Mouse (Mus musculus) forebrain, embryonic 15.5 days (tissue): ENCODE results near the gene Tbcd. TPM values are rescaled to one million over a fixed set of nuclear protein-coding genes. Genes with fewer than 3 reads are reported as not detected.

Source experiments
- ATAC-seq: fragments of 200-750 bp; cut with Nextera tagmentation; replicated peaks from 2 replicates; pipeline ENCODE4 v1.8.0; 2017; ENCODE audit warnings: mild to moderate bottlenecking, moderate TSS enrichment, moderate library complexity
- H3K27ac ChIP-seq: fragments of 300-500 bp; sonication (generic); replicated peaks from 2 replicates; pipeline ENCODE4 v1.5.1; 2015; ENCODE audit warnings: mild to moderate bottlenecking, inconsistent platforms
- H3K27me3 ChIP-seq: fragments of 300-500 bp; sonication (generic); 2 replicates; pipeline ENCODE4 v1.6.1; 2015; ENCODE audit warnings: inconsistent platforms
- H3K36me3 ChIP-seq: fragments of 300-500 bp; sonication (generic); 2 replicates; pipeline ENCODE4 v1.6.1; 2015; ENCODE audit warnings: mild to moderate bottlenecking, inconsistent platforms
- H3K4me1 ChIP-seq: fragments of 300-500 bp; sonication (generic); 2 replicates; pipeline ENCODE4 v1.6.1; 2015; ENCODE audit warnings: inconsistent platforms
- H3K4me2 ChIP-seq: fragments of 300-500 bp; sonication (generic); replicated peaks from 2 replicates; pipeline ENCODE4 v1.6.1; 2015; ENCODE audit warnings: mild to moderate bottlenecking, inconsistent platforms
- H3K4me3 ChIP-seq: fragments of 300-500 bp; sonication (generic); 2 replicates; pipeline ENCODE4 v1.5.1; 2015; ENCODE audit warnings: mild to moderate bottlenecking, inconsistent platforms
- H3K9ac ChIP-seq: fragments of 300-500 bp; sonication (generic); replicated peaks from 2 replicates; pipeline ENCODE4 v1.6.1; 2015; ENCODE audit warnings: mild to moderate bottlenecking, inconsistent platforms
- H3K9me3 ChIP-seq: fragments of 300-500 bp; sonication (generic); 2 replicates; pipeline ENCODE4 v1.6.1; 2016; ENCODE audit warnings: inconsistent platforms
- WGBS: fragments of 180-500 bp; shearing (Covaris S2); methylation state at CpG from one replicate; pipeline ENCODE4 v1.1.7; 2015; ENCODE audit warnings: mixed read lengths; 5-methylcytosine and 5-hydroxymethylcytosine counted together
- polyA plus RNA-seq: library from polyadenylated mRNA; unstranded; fragments of >200 nt; fragmentation: Nextera tagmentation; extraction: Ambion mirVana; gene quantifications from 2 replicates; pipeline ENCODE4 v1.2.1, GENCODE M21; 2015

The Tbcd gene
- polyA plus RNA-seq, 1 experiment from 2014 or later = 55.2 TPM

DNA sequence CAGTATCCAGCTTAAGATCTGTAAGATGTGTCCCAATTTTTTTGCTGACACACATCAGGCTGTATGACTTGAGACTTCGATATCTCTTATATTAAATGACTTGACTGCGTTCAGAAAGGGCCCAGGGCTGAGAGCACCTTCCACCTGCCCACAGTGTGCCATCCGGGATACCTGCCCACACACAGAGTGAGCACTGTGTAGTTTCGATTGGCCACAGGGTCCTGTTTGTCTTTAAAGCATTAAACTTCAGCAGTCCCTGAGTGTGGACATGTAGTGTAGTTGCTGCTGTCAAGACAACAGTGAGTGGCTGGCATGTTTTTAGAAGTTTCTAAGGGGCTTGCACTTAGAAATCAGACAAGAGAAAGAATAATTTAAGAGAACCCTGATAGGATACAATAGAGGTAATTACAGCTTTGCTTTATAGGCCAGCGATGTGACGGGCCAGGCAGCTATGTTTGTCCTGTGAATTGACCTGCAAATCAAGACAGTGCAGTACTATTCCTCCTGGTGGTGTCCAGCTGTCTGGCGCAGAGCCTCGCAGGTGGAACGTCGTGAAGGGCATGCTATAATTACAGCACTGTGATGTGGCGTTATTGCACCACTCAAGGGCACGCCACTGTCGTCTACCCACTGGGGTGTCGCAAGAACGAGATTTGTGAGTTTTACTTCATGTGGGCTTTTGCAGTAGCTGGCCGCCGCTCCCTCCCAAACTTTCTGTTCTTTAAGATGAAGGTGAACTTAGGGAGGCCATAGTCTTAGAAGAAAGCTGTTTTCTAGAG, 66.1 kb downstream of the Tbcd start:
- Histone ChIP-seq H3K4me1 (peaks cover 6% of the 10 kb centered on the region), H3K4me3 (no peak overlapping the region), H3K4me2 (no peak overlapping the region), H3K27me3 (no peaks in the 10 kb centered on the region), H3K36me3 (no peaks in the 10 kb centered on the region), H3K9ac (no peak overlapping the region), H3K27ac (no peak overlapping the region), H3K9me3 (no peaks in the 10 kb centered on the region)
- 75% methylated on average over 17 of the region's 17 CpGs for WGBS
- ATAC-seq = no peak

- Histone ChIP-seq H3K27ac (no peak within 1 kb of the TSS), H3K36me3 (no peaks in the 10 kb centered on the region), H3K9ac (no peak within 1 kb of the TSS), H3K27me3 (no peaks in the 10 kb centered on the region), H3K4me1 (no peaks in the 10 kb centered on the region), H3K4me3 (no peak within 1 kb of the TSS), H3K4me2 (no peak within 1 kb of the TSS), H3K9me3 (no peaks in the 10 kb centered on the region)
- ATAC-seq = no peak
- WGBS = 51% methylated on average over 10 of the region's 10 CpGs
These were observed 67.4 kb downstream of the Tbcd start, which contains the start of gene Zfp750 for GRCm38 (mm10) chr11:121519131-121519530. Zfp750 (minus strand) TSS chr11:121519333.

DNA sequence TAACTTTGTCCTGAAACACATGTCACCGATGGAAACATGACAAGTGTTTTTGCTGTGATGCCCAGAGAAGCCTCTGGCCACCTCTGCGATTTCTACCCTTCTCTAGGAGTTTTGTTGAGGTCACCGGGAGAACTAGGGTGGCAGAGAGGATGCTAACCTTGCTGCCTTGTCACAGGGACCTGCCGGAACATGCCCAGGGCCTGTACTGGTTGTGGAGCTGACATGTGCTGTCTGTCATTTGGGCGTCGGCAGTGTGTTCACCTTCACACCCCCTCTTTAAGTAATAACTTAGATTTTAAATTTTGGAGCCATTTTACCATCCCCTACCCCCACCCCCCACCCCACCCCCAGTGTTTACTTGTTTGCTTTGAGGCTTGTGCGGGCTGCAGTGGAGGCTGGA, 68.0 kb downstream of the Tbcd start:
- no peak overlapping the region for H3K27ac ChIP-seq
- 89% methylated on average over 7 of the region's 7 CpGs for WGBS
- no peaks in the 10 kb centered on the region for H3K27me3 ChIP-seq
- no peak overlapping the region for H3K4me2 ChIP-seq
- ATAC-seq = no peak
- H3K4me1 ChIP-seq = no peaks in the 10 kb centered on the region
- H3K9ac ChIP-seq = no peak overlapping the region
- no peaks in the 10 kb centered on the region for H3K9me3 ChIP-seq
- no peak overlapping the region for H3K4me3 ChIP-seq
- no peaks in the 10 kb centered on the region for H3K36me3 ChIP-seq

DNA sequence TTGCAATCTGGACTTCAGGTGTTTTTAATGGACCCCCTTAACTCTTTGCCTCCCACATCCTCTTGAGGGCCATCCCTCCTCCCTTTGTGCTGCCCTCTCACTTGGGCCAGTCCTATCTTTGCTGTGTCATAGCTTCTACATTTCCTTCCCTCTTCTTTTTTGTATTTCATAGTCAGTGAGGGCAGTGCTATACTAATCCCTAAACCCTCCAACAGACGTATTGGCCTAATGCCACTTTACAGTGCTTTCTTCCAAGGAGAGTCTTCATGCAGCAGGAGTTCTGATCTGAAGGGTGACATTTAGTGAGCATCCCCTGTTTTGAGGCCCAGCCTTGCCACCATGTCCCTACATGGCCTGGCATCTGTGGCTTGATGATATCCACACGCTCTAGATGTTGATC, 69.0 kb downstream of the Tbcd start:
- no peak for ATAC-seq
- 85% methylated on average over 2 of the region's 2 CpGs for WGBS

DNA sequence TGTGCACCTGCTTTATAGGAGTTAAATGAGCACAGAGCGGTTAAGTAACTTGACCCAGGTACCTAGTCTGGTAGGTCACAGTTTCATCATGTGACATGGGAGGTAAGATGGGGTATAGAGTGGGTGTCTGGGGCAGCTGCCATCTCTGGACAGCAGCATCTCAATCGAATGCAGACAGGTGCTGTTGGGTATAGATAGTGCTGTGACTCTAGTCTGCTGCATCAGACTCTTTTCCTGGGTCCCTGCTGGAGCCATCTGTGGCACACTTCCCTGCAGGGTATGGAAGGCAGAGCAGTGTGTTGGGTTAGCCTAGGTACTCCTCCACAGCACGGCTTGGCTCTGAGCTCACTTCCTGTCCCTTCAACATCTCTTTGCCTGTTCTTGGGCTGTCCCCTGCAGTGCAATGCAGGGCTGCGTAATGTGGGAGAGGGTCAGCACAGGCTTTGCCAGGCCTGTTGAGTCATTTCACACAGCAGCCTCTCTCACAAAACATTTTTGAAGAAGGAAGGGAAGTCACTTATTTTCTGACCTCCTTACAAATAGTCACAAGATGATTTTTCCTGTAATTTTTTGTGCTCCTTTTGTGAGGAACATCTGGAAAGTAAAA, 70.5 kb downstream of the Tbcd start:
- Histone ChIP-seq H3K27me3 (no peaks in the 10 kb centered on the region), H3K9ac (no peak overlapping the region), H3K36me3 (no peaks in the 10 kb centered on the region), H3K9me3 (no peaks in the 10 kb centered on the region), H3K4me1 (no peaks in the 10 kb centered on the region), H3K4me2 (no peak overlapping the region), H3K4me3 (no peak overlapping the region), H3K27ac (no peak overlapping the region)
- ATAC-seq = no peak
- 90% methylated on average over 4 of the region's 4 CpGs for WGBS

More for the DNA sequence above, 69.0 kb downstream of the Tbcd start:
- Histone ChIP-seq H3K27ac (no peak overlapping the region), H3K9ac (no peak overlapping the region), H3K36me3 (no peaks in the 10 kb centered on the region), H3K4me2 (no peak overlapping the region), H3K9me3 (no peaks in the 10 kb centered on the region), H3K4me1 (no peaks in the 10 kb centered on the region), H3K27me3 (no peaks in the 10 kb centered on the region), H3K4me3 (no peak overlapping the region)

DNA sequence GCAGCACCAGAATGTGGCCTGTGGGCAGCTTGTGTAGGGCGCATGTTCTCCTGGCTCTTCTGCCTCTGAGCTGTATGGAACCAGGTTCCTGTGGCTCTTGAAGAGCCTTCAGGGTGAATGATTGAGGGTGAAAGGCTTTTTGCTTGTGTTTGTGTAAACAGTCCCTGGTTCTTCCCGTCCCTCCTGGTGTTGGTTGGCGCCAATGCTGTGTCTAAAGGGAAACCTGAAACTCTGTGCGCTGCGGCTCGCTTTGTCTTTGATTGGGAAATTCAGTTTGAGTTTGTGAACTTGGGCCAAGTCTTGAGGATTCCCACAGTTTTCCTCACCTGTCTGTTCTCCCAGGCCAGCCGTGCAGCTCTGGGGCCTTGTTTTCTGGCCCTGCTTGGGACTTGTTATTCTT, 72.4 kb downstream of the Tbcd start:
- no peak overlapping the region for H3K4me2 ChIP-seq
- no peaks in the 10 kb centered on the region for H3K4me1 ChIP-seq
- H3K36me3 ChIP-seq = no peaks in the 10 kb centered on the region
- no peak overlapping the region for H3K27ac ChIP-seq
- no peaks in the 10 kb centered on the region for H3K9me3 ChIP-seq
- no peak for ATAC-seq
- 90% methylated on average over 7 of the region's 7 CpGs for WGBS
- no peaks in the 10 kb centered on the region for H3K27me3 ChIP-seq
- H3K9ac ChIP-seq = no peak overlapping the region
- H3K4me3 ChIP-seq = no peak overlapping the region

DNA sequence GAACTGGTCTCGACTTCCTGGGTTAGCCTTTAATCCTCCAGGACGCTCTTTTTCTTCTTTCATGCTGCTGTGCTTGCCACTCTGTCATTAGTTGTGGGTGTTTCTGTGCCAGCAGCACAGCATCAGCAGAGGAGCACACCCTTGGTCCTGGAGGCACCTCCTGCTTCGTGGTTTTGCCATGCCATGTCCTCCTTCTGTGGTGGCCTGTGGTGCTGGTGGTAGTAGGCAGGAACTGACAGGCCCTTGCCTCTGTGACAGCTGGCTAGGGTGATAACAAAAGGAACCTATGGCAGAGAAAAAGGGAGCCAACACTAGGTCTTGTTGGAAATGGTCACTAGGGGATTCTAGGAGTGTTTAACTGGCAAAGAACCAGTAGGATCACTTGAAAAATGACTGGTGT, 78.0 kb downstream of the Tbcd start:
- Histone ChIP-seq H3K9me3 (no peaks in the 10 kb centered on the region), H3K4me3 (no peak overlapping the region), H3K4me2 (no peak overlapping the region), H3K4me1 (no peaks in the 10 kb centered on the region), H3K27me3 (no peaks in the 10 kb centered on the region), H3K27ac (no peak overlapping the region), H3K9ac (no peak overlapping the region), H3K36me3 (no peaks in the 10 kb centered on the region)
- WGBS = 86% methylated on average over 3 of the region's 3 CpGs
- no peak for ATAC-seq

DNA sequence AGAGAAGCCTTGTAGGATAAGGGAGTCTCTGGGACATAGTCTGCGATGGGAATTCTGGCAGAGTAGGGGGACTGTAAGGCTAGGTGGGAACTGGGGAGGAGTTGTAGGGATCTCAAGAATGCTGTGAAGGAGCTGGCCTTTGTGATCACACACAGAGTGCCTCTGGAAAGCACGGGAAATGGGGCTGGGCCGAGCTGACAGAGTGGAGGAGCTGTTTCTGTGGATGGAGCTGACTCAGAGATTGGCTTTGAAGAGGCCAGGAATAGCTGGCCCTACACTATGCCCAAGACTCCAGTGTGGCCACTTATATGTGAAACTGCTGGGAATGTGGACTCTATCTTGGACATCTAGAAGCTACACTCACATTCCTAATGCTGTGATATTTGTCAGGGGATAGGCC, 84.8 kb downstream of the Tbcd start:
- Histone ChIP-seq H3K9me3 (no peaks in the 10 kb centered on the region), H3K4me3 (no peak overlapping the region), H3K36me3 (no peaks in the 10 kb centered on the region), H3K4me1 (no peaks in the 10 kb centered on the region), H3K9ac (no peak overlapping the region), H3K27me3 (no peaks in the 10 kb centered on the region), H3K27ac (no peak overlapping the region), H3K4me2 (no peak overlapping the region)
- no peak for ATAC-seq
- WGBS = 62% methylated on average over 3 of the region's 3 CpGs

- Histone ChIP-seq H3K27me3 (no peaks in the 10 kb centered on the region), H3K27ac (no peak overlapping the region), H3K4me1 (no peaks in the 10 kb centered on the region), H3K9ac (no peak overlapping the region), H3K9me3 (no peaks in the 10 kb centered on the region), H3K4me2 (no peak overlapping the region), H3K36me3 (no peaks in the 10 kb centered on the region), H3K4me3 (no peak overlapping the region)
- WGBS = 94% methylated on average over 4 of the region's 4 CpGs
- no peak for ATAC-seq
These were observed 90.7 kb downstream of the Tbcd start for GRCm38 (mm10) chr11:121542471-121542870.

- Histone ChIP-seq H3K9me3 (no peaks in the 10 kb centered on the region), H3K9ac (no peak overlapping the region), H3K4me3 (no peak overlapping the region), H3K36me3 (no peaks in the 10 kb centered on the region), H3K27me3 (no peaks in the 10 kb centered on the region), H3K27ac (no peak overlapping the region), H3K4me1 (peaks cover 3% of the 10 kb centered on the region; the same call in 1 of the 2 replicates), H3K4me2 (no peak overlapping the region)
- 93% methylated on average over 5 of the region's 5 CpGs for WGBS
- no peak for ATAC-seq
These were observed 91.6 kb downstream of the Tbcd start for GRCm38 (mm10) chr11:121543287-121543856.

GRCm38 (mm10) chr11:121543922-121544321, 92.2 kb downstream of the Tbcd start:
- ATAC-seq = no peak
- H3K36me3 ChIP-seq = no peaks in the 10 kb centered on the region
- WGBS = 90% methylated on average over 9 of the region's 9 CpGs
- no peak overlapping the region for H3K4me3 ChIP-seq
- H3K9ac ChIP-seq = no peak overlapping the region
- no peak overlapping the region for H3K27ac ChIP-seq
- no peak overlapping the region for H3K4me2 ChIP-seq
- no peaks in the 10 kb centered on the region for H3K27me3 ChIP-seq
- peaks cover 6% of the 10 kb centered on the region for H3K4me1 ChIP-seq
- no peaks in the 10 kb centered on the region for H3K9me3 ChIP-seq

- Histone ChIP-seq H3K27me3 (no peaks in the 10 kb centered on the region), H3K4me1 (peaks cover 16% of the 10 kb centered on the region), H3K9ac (no peak overlapping the region), H3K27ac (no peak overlapping the region), H3K9me3 (no peaks in the 10 kb centered on the region), H3K4me3 (no peak overlapping the region), H3K36me3 (no peaks in the 10 kb centered on the region), H3K4me2 (no peak overlapping the region)
- WGBS = 79% methylated on average over 7 of the region's 7 CpGs
- no peak for ATAC-seq
These were observed 93.1 kb downstream of the Tbcd start for GRCm38 (mm10) chr11:121544755-121545397.
